Mouse (Mus musculus) neural tube, embryonic 14.5 days (tissue): ENCODE measurements around the gene Grid2ip. TPM values are rescaled to one million over a fixed set of nuclear protein-coding genes. Genes with fewer than 3 reads are reported as not detected.
A peak's percentile ranks its signal among the peaks of the same experiment; 100 is the strongest.

Experiments
- ATAC-seq: fragments of 200-750 bp; cut with Nextera tagmentation; 2 replicates; pipeline ENCODE4 v1.8.0; 2017; ENCODE audit warnings: low read depth, mild to moderate bottlenecking, moderate TSS enrichment, moderate library complexity
- H3K27ac ChIP-seq: fragments of 300-500 bp; sonication (generic); 2 replicates; pipeline ENCODE4 v1.5.1; 2014; ENCODE audit warnings: low read depth, mild to moderate bottlenecking, control low read depth, low read length, moderate library complexity, mixed read lengths
- H3K27me3 ChIP-seq: fragments of 300-500 bp; sonication (generic); 2 replicates; pipeline ENCODE4 v1.6.1; 2014; ENCODE audit warnings: low read length; ENCODE audit not compliant: control insufficient read depth, insufficient read depth
- H3K36me3 ChIP-seq: fragments of 300-500 bp; sonication (generic); 2 replicates; pipeline ENCODE4 v1.6.1; 2014; ENCODE audit warnings: low read length, mixed read lengths; ENCODE audit not compliant: control insufficient read depth, insufficient read depth
- H3K4me1 ChIP-seq: fragments of 300-500 bp; sonication (generic); 2 replicates; pipeline ENCODE4 v1.6.1; 2014; ENCODE audit warnings: low read length; ENCODE audit not compliant: control insufficient read depth, insufficient read depth
- H3K4me2 ChIP-seq: fragments of 300-500 bp; sonication (generic); 2 replicates; pipeline ENCODE4 v1.6.1; 2014; ENCODE audit warnings: mild to moderate bottlenecking, low read depth, low read length, control low read depth
- H3K4me3 ChIP-seq: fragments of 300-500 bp; sonication (generic); 2 replicates; pipeline ENCODE4 v1.5.1; 2014; ENCODE audit warnings: low read depth, low read length, control low read depth, mixed read lengths
- H3K9ac ChIP-seq: fragments of 300-500 bp; sonication (generic); replicated peaks from 2 replicates; pipeline ENCODE4 v1.6.1; 2014; ENCODE audit warnings: low read depth, mild to moderate bottlenecking, control low read depth, low read length, mixed read lengths
- H3K9me3 ChIP-seq: fragments of 300-500 bp; sonication (generic); 2 replicates; pipeline ENCODE4 v1.6.1; 2016; ENCODE audit warnings: low read length; ENCODE audit not compliant: control insufficient read depth
- WGBS: fragments of 180-500 bp; shearing (Covaris S2); extraction: QIAGEN DNeasy Blood & Tissue Kit; methylation state at CpG from one replicate; pipeline ENCODE4 v1.1.7; 2014; 5-methylcytosine and 5-hydroxymethylcytosine counted together
- polyA plus RNA-seq: library from polyadenylated mRNA; unstranded; fragments of >200 nt; fragmentation: Nextera tagmentation; extraction: Ambion mirVana; gene quantifications from 2 replicates; pipeline ENCODE4 v1.2.1, GENCODE M21; 2014

Gene Grid2ip
- polyA plus RNA-seq, 1 experiment from 2014 or later: 0.44 TPM

GRCm38 (mm10) chr5:143317288-143317610 is 39.9 kb upstream of the Grid2ip start:
- Histone ChIP-seq H3K36me3 (peaks cover 29% of the 10 kb centered on the region), H3K27me3 (no peaks in the 10 kb centered on the region), H3K9me3 (no peaks in the 10 kb centered on the region), H3K4me3 (no peak overlapping the region), H3K9ac (no peak overlapping the region), H3K27ac (no peak overlapping the region), H3K4me1 (peaks cover 13% of the 10 kb centered on the region), H3K4me2 (no peak overlapping the region)
- ATAC-seq: no peak
- WGBS: 89% methylated on average over 8 of the region's 8 CpGs

GRCm38 (mm10) chr5:143328690-143329495 is 28.2 kb upstream of the Grid2ip start, which contains the start of gene Zdhhc4:
Gene Zdhhc4 (minus strand): TSS chr5:143329256.
- Histone ChIP-seq H3K36me3 (peaks cover 24% of the 10 kb centered on the region), H3K27me3 (no peaks in the 10 kb centered on the region), H3K4me1 (peaks cover 13% of the 10 kb centered on the region), H3K9me3 (no peaks in the 10 kb centered on the region), H3K9ac (peak within 1 kb of the TSS; percentile 86), H3K4me2 (peak within 1 kb of the TSS; percentile 94), H3K4me3 (peak within 1 kb of the TSS; percentile 91), H3K27ac (peak within 1 kb of the TSS; percentile 10)
- ATAC-seq: peak; percentile 78
- under 1% methylated on average over 56 of the region's 57 CpGs for WGBS

GRCm38 (mm10) chr5:143333872-143334271 is 23.3 kb upstream of the Grid2ip start:
- Histone ChIP-seq H3K27me3 (no peaks in the 10 kb centered on the region), H3K4me1 (peaks cover 7% of the 10 kb centered on the region; the same call in 1 of the 2 replicates), H3K9ac (no peak overlapping the region), H3K9me3 (no peaks in the 10 kb centered on the region), H3K36me3 (no peaks in the 10 kb centered on the region), H3K4me2 (no peak overlapping the region), H3K27ac (no peak overlapping the region), H3K4me3 (no peak overlapping the region)
- 17% methylated on average over 5 of the region's 5 CpGs for WGBS
- ATAC-seq: no peak; the same call in 1 of the 2 replicates

- no peak; the same call in 1 of the 2 replicates for ATAC-seq
- Histone ChIP-seq H3K27ac (no peak overlapping the region), H3K4me1 (peaks cover 7% of the 10 kb centered on the region; the same call in 1 of the 2 replicates), H3K36me3 (no peaks in the 10 kb centered on the region), H3K9ac (no peak overlapping the region), H3K9me3 (no peaks in the 10 kb centered on the region), H3K4me2 (no peak overlapping the region), H3K27me3 (no peaks in the 10 kb centered on the region), H3K4me3 (no peak overlapping the region)
- 66% methylated on average over 14 of the region's 14 CpGs for WGBS
Measured at GRCm38 (mm10) chr5:143334418-143335088, 22.6 kb upstream of the Grid2ip start.

- Histone ChIP-seq H3K4me2 (no peak overlapping the region), H3K9ac (no peak overlapping the region), H3K36me3 (no peaks in the 10 kb centered on the region), H3K9me3 (no peaks in the 10 kb centered on the region), H3K27me3 (no peaks in the 10 kb centered on the region), H3K4me1 (peaks cover 2% of the 10 kb centered on the region; the same call in 1 of the 2 replicates), H3K27ac (no peak overlapping the region), H3K4me3 (no peak overlapping the region)
- WGBS: 83% methylated on average over 7 of the region's 7 CpGs
- ATAC-seq: no peak
Measured at GRCm38 (mm10) chr5:143335089-143335460, 22.1 kb upstream of the Grid2ip start.

GRCm38 (mm10) chr5:143336559-143336958 is 20.6 kb upstream of the Grid2ip start:
- H3K9me3 ChIP-seq: no peaks in the 10 kb centered on the region
- H3K27ac ChIP-seq: no peak overlapping the region
- H3K27me3 ChIP-seq: no peaks in the 10 kb centered on the region
- 67% methylated on average over 6 of the region's 6 CpGs for WGBS
- H3K4me1 ChIP-seq: no peaks in the 10 kb centered on the region
- H3K36me3 ChIP-seq: no peaks in the 10 kb centered on the region
- ATAC-seq: no peak
- H3K4me3 ChIP-seq: no peak overlapping the region
- no peak overlapping the region for H3K9ac ChIP-seq
- H3K4me2 ChIP-seq: no peak overlapping the region

GRCm38 (mm10) chr5:143339603-143340002 is 17.5 kb upstream of the Grid2ip start:
- Histone ChIP-seq H3K4me1 (no peaks in the 10 kb centered on the region), H3K27me3 (no peaks in the 10 kb centered on the region), H3K4me2 (no peak overlapping the region), H3K4me3 (no peak overlapping the region), H3K27ac (no peak overlapping the region), H3K9me3 (no peaks in the 10 kb centered on the region), H3K9ac (no peak overlapping the region), H3K36me3 (no peaks in the 10 kb centered on the region)
- no peak for ATAC-seq
- WGBS: 62% methylated on average over 6 of the region's 6 CpGs

- Histone ChIP-seq H3K4me1 (no peaks in the 10 kb centered on the region), H3K27ac (no peak overlapping the region; the same call in 1 of the 2 replicates), H3K4me3 (no peak overlapping the region), H3K27me3 (no peaks in the 10 kb centered on the region), H3K36me3 (no peaks in the 10 kb centered on the region), H3K9ac (no peak overlapping the region), H3K9me3 (no peaks in the 10 kb centered on the region), H3K4me2 (no peak overlapping the region)
- 57% methylated on average over 8 of the region's 8 CpGs for WGBS
- ATAC-seq: no peak
Measured at GRCm38 (mm10) chr5:143346367-143346766, 10.8 kb upstream of the Grid2ip start.

- Histone ChIP-seq H3K27ac (no peak overlapping the region), H3K4me3 (no peak overlapping the region), H3K9me3 (no peaks in the 10 kb centered on the region), H3K9ac (no peak overlapping the region), H3K36me3 (no peaks in the 10 kb centered on the region), H3K4me2 (no peak overlapping the region), H3K27me3 (0 out of 2 replicates have a peak, but pooled peaks cover 4% of the 10 kb centered on the region), H3K4me1 (no peaks in the 10 kb centered on the region)
- no peak for ATAC-seq
- WGBS: 36% methylated on average over 5 of the region's 5 CpGs
Measured at GRCm38 (mm10) chr5:143356017-143356416, 1.1 kb upstream of the Grid2ip start.
